Mouse (Mus musculus): ENCODE data around the gene Arl6. TPM values are rescaled to one million over a fixed set of nuclear protein-coding genes. Genes with fewer than 3 reads are reported as not detected.

Arl6 gene
- polyA plus RNA-seq, 1 experiment from 2014 or later: 34.8 TPM

DNA sequence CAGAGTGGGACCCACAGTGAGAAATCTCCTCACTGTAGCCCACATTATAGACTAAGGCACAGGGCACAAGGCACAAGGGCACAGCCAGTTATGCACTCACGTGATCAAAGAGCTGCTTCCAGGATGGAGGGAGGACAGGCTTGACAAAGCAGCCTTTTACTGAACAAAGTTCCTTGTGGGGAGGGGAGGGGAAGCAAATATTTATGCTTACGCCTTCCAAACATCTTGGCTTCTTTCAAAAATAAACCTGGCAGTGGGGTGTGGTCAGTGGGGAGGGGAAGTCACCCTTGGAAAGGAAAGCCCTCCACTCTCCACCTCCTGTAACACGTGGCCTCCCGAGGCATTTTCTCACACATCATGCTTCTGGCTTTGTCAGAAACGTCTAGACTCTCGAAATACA lies 52.9 kb downstream of the Arl6 start:
- ATAC-seq (ENCODE audit: insufficient number of reproducible peaks, low FRiP score, low TSS enrichment, low read depth): no peak
- Histone ChIP-seq H3K27me3 (no peaks in the 10 kb centered on the region), H3K9ac (no peak overlapping the region), H3K4me3 (replicated peaks) (no peak overlapping the region), H3K9me3 (replicated peaks) (no peaks in the 10 kb centered on the region), H3K4me1 (peaks cover 25% of the 10 kb centered on the region), H3K27ac (replicated peaks) (no peak overlapping the region), H3K36me3 (no peaks in the 10 kb centered on the region), H3K4me2 (replicated peaks) (no peak overlapping the region)
- WGBS: 33% methylated on average over 6 of the region's 6 CpGs

DNA sequence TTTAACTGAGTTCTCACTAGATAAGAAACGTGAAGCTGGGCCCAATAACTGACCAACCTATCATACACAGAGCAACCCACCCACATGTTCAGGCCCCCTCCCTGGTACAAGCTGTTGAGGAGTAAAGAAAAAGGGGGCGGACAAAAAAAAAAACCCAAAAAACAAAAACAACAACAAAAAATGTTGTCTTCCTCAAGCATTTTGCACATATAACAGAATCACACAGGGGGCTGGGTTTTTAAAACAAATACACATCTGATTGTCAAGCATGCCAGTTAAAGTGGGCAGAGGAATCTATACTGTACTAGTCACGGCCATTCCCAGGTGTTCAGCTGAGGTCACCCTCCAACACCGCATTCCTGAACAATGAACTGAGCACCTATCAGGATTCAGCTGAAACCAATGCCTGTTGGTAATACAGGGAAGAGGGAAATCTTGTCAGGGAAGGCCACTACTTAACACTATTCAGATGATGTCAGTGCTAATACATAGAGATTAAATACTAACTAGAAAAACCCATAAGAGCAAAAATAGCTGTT lies 53.4 kb downstream of the Arl6 start:
- Histone ChIP-seq H3K9me3 (replicated peaks) (no peaks in the 10 kb centered on the region), H3K4me1 (peaks cover 22% of the 10 kb centered on the region), H3K4me3 (replicated peaks) (no peak overlapping the region), H3K4me2 (replicated peaks) (no peak overlapping the region), H3K27ac (replicated peaks) (no peak overlapping the region), H3K9ac (no peak overlapping the region), H3K27me3 (no peaks in the 10 kb centered on the region), H3K36me3 (no peaks in the 10 kb centered on the region)
- 81% methylated on average over 4 of the region's 4 CpGs for WGBS
- no peak for ATAC-seq (ENCODE audit: insufficient number of reproducible peaks, low FRiP score, low TSS enrichment, low read depth)

DNA sequence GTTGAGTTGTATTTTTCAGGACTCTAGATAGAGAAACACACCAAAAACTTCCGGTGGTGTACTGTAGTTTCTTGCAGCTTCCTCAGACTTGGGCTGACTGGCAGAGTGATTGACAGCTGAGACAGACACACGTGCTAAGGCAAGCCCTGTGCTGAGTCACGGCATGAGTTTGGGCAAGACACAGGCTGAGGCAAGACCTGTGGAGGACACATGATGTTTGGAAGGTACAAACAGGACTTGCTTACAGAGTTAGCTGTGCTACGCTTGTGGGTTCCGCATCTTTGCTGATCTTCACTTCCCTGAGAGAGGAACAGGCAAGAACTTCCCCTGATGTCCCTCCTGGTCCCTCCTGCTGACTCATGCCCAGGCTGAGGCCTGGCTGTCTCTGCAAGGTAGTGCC lies 55.7 kb downstream of the Arl6 start:
- WGBS: 63% methylated on average over 5 of the region's 5 CpGs
- no peaks in the 10 kb centered on the region for H3K9me3 ChIP-seq (replicated peaks)
- H3K4me2 ChIP-seq (replicated peaks): no peak overlapping the region
- no peaks in the 10 kb centered on the region for H3K27me3 ChIP-seq
- no peak overlapping the region for H3K9ac ChIP-seq
- H3K4me3 ChIP-seq (replicated peaks): no peak overlapping the region
- no peaks in the 10 kb centered on the region for H3K36me3 ChIP-seq
- H3K27ac ChIP-seq (replicated peaks): no peak overlapping the region
- peaks cover 15% of the 10 kb centered on the region for H3K4me1 ChIP-seq
- ATAC-seq (ENCODE audit: insufficient number of reproducible peaks, low FRiP score, low TSS enrichment, low read depth): no peak

DNA sequence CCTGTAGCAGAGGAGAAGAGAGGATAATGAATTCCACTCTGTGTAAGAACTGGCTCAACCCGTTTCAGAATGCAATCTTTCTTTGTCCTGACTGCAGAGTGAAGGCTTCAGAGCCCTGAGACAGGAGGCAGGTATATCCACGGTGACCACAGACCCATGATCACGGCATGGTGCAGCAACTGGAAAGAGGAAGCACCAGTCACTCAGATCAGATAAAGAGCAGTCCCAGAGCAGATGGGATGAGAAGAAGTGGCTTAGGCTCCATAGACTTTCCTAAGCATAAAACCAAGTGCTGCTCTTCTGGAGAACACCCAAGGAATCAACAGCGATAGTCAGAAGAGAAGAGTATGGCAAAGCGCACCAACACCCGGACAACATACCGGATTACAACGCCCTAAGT lies 60.0 kb downstream of the Arl6 start:
- H3K9me3 ChIP-seq (replicated peaks): no peaks in the 10 kb centered on the region
- H3K4me1 ChIP-seq: peaks cover 3% of the 10 kb centered on the region; the same call in 1 of the 2 replicates
- WGBS: 77% methylated on average over 8 of the region's 8 CpGs
- H3K4me3 ChIP-seq (replicated peaks): no peak overlapping the region
- no peak for ATAC-seq (ENCODE audit: insufficient number of reproducible peaks, low FRiP score, low TSS enrichment, low read depth)
- H3K9ac ChIP-seq: no peak overlapping the region
- no peak overlapping the region for H3K4me2 ChIP-seq (replicated peaks)
- H3K27ac ChIP-seq (replicated peaks): no peak overlapping the region; the same call in 1 of the 2 replicates
- H3K27me3 ChIP-seq: no peaks in the 10 kb centered on the region
- H3K36me3 ChIP-seq: no peaks in the 10 kb centered on the region

DNA sequence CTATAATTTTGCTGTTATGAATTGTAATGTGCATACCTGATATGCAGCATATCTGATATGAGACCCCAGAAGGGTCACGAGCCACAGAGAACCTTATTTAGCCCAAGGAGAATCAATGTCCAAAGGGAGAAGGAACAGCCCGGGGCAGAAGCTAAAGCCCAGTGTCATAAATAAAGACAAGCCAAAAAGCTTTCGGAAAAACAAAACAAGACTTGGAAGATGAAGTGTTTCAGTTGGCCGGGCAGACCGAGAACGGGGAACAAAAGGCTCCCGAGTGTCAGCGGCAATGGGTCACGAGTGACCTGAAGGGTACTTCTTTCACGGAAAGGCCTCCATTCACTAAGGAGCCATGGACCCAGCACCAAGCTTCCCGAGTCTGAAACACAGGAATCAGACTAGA lies 65.2 kb downstream of the Arl6 start:
- H3K4me3 ChIP-seq (replicated peaks): no peak overlapping the region
- no peaks in the 10 kb centered on the region for H3K27me3 ChIP-seq
- no peak overlapping the region for H3K9ac ChIP-seq
- H3K36me3 ChIP-seq: no peaks in the 10 kb centered on the region
- ATAC-seq (ENCODE audit: insufficient number of reproducible peaks, low FRiP score, low TSS enrichment, low read depth): no peak
- no peak overlapping the region for H3K4me2 ChIP-seq (replicated peaks)
- peaks cover 19% of the 10 kb centered on the region for H3K4me1 ChIP-seq
- no peaks in the 10 kb centered on the region for H3K9me3 ChIP-seq (replicated peaks)
- 88% methylated on average over 11 of the region's 11 CpGs for WGBS
- no peak overlapping the region for H3K27ac ChIP-seq (replicated peaks)

DNA sequence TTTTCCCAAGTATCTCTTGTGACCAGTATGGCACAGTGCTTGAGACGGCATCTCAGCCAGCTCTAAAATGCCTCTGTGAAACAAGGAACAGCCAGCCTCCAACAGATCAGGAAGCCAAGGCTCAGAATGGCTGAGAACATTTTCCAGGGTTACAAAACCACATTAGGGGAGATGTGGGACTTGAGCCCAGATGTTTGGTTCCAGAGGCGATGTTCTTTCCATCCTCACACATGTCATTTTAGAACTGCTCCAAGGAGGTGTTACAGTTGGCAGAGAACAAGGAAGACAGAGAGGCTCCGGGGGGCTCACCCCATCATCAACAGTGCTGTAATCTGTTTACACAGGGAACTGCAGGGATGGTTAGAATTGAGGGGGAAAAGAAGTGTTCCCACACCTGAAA lies 66.5 kb downstream of the Arl6 start:
- peaks cover 30% of the 10 kb centered on the region for H3K4me1 ChIP-seq
- ATAC-seq (ENCODE audit: insufficient number of reproducible peaks, low FRiP score, low TSS enrichment, low read depth): no peak
- H3K4me2 ChIP-seq (replicated peaks): no peak overlapping the region
- peak overlapping the region; percentile 48; the same call in 1 of the 2 replicates for H3K27ac ChIP-seq (replicated peaks)
- 41% methylated on average over 3 of the region's 3 CpGs for WGBS
- H3K9me3 ChIP-seq (replicated peaks): no peaks in the 10 kb centered on the region
- no peak overlapping the region for H3K4me3 ChIP-seq (replicated peaks)
- H3K36me3 ChIP-seq: no peaks in the 10 kb centered on the region
- no peak overlapping the region for H3K9ac ChIP-seq
- no peaks in the 10 kb centered on the region for H3K27me3 ChIP-seq

DNA sequence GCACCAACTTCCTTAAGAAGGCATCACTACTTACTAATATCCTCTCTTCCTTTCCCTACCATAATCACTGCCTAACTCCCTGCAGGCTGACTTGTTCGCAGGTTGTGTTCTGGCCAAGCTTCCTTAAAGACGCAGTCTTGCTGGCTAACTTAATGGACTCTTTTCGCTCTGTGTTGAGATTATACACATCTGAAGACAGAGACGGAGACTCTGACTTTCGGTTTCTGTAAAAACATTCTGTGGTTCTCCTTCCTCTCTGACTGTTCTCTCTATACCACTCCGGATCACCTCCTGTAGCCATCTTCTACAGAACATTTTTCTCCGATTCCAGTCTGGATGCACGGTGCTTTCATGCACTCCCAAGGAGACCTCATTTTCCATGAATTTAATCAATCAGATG lies 68.4 kb downstream of the Arl6 start:
- no peak overlapping the region for H3K27ac ChIP-seq (replicated peaks)
- no peaks in the 10 kb centered on the region for H3K27me3 ChIP-seq
- WGBS: 92% methylated on average over 8 of the region's 8 CpGs
- H3K36me3 ChIP-seq: no peaks in the 10 kb centered on the region
- peaks cover 37% of the 10 kb centered on the region for H3K4me1 ChIP-seq
- no peak overlapping the region for H3K4me3 ChIP-seq (replicated peaks)
- no peak overlapping the region for H3K4me2 ChIP-seq (replicated peaks)
- H3K9ac ChIP-seq: no peak overlapping the region
- ATAC-seq (ENCODE audit: insufficient number of reproducible peaks, low FRiP score, low TSS enrichment, low read depth): no peak
- H3K9me3 ChIP-seq (replicated peaks): no peaks in the 10 kb centered on the region

DNA sequence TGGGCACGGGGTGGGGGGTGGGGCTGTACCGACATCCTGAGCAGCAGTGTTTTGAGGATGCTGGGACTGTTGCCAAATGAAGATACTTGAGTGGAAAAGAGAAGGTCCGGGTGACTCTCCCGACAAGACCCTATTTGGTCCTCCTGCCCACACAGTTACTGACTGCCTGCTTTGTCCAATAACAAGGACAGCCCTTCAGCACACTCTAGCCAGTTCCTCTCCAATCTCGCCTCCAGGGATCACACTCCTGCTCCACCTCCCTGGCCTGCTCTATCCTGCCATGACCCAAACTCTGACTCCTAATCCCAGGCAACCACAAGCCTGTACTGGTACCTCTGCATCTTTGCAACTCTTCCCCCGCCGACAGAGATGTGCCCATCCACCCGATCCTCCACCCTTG lies 69.4 kb downstream of the Arl6 start:
- no peak for ATAC-seq (ENCODE audit: insufficient number of reproducible peaks, low FRiP score, low TSS enrichment, low read depth)
- Histone ChIP-seq H3K9me3 (replicated peaks) (no peaks in the 10 kb centered on the region), H3K4me2 (replicated peaks) (no peak overlapping the region), H3K36me3 (0 out of 2 replicates have a peak, but pooled peaks cover 4% of the 10 kb centered on the region), H3K27me3 (no peaks in the 10 kb centered on the region), H3K4me3 (replicated peaks) (no peak overlapping the region), H3K4me1 (peaks cover 37% of the 10 kb centered on the region), H3K27ac (replicated peaks) (peak overlapping the region; percentile 17; the same call in 1 of the 2 replicates), H3K9ac (no peak overlapping the region)
- WGBS: 43% methylated on average over 8 of the region's 8 CpGs

DNA sequence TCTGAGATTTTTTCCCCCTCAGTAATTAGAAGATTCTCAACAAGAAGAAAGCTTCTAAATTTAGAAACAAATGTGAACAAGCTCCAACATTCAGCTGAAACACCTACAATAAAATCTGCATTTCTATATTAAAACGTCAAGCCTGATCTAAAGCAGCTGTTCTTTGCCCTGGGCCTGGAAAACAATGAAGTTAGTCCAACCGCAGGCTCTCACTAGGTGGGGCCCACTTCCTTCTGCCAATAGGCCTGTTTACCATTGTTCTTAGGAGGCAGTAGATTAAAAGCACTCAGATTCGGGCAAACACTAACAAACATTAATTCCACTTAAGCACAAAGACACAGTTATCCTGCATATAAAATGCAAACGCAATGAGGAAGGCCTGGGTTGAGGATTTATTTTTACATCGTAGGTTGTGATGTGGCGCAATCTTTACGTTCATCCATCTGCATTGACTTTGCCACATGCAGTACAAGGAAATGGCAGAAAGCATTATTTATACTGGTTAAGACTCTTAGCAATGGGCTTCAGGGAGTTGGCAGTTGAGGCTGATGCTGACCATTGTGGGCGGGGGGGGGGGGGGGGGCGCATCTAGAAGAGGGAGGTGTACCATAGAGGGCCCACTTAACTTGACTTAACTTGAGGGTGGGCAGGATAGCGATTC lies 71.3 kb downstream of the Arl6 start:
- Histone ChIP-seq H3K36me3 (peaks cover 7% of the 10 kb centered on the region; the same call in 1 of the 2 replicates), H3K27ac (replicated peaks) (peak overlapping the region; percentile 61), H3K4me2 (replicated peaks) (no peak overlapping the region), H3K4me3 (replicated peaks) (no peak overlapping the region), H3K4me1 (peaks cover 37% of the 10 kb centered on the region), H3K27me3 (no peaks in the 10 kb centered on the region), H3K9me3 (replicated peaks) (no peaks in the 10 kb centered on the region), H3K9ac (no peak overlapping the region)
- ATAC-seq (ENCODE audit: insufficient number of reproducible peaks, low FRiP score, low TSS enrichment, low read depth): peak; percentile 47; the same call in 1 of the 2 replicates
- 37% methylated on average over 10 of the region's 10 CpGs for WGBS

DNA sequence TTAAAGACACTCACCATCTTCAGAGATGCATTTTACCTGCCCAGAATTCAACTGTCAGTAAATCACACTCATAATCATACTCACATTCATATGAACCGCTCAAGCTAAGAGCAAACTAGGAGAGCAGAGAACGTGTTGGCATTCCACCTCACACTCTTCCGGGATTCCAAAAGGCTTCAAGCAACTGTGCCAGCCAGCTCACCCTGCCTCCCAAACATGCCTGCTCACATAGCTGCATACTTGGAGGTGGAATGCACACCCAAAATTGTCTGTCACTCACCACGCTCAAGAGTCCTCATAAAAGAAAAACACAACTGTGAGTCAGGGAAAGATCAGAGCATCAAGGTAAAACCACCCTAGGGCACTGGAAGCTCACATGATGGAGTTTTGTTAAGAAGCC lies 72.8 kb downstream of the Arl6 start:
- H3K36me3 ChIP-seq: peaks cover 7% of the 10 kb centered on the region; the same call in 1 of the 2 replicates
- H3K9ac ChIP-seq: no peak overlapping the region
- H3K9me3 ChIP-seq (replicated peaks): no peaks in the 10 kb centered on the region
- no peak overlapping the region for H3K4me2 ChIP-seq (replicated peaks)
- no peak for ATAC-seq (ENCODE audit: insufficient number of reproducible peaks, low FRiP score, low TSS enrichment, low read depth)
- H3K27ac ChIP-seq (replicated peaks): 0 out of 2 replicates have a peak overlapping the region, but pooled peaks have one; percentile 44
- H3K4me3 ChIP-seq (replicated peaks): no peak overlapping the region
- WGBS: 69% methylated on average over 4 of the region's 4 CpGs
- H3K4me1 ChIP-seq: peaks cover 29% of the 10 kb centered on the region
- no peaks in the 10 kb centered on the region for H3K27me3 ChIP-seq

DNA sequence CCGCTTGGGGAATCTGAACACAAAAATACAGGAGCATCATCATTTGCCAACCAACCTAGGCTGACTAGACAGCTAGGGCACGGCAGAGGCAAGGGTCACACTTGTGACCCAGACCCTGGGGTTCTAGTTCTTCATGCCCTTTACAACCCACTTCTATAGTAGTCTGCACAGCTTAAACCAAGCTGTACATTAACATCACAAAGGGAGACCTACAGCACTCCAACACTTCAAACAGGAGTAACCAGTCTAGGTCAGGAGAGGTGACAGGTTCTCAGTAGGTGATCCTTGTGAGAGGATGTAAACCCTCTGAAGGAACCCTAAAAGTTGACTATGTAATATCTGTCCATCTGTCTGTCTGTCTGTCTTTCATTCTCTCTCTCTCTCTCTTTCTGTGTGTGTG lies 73.6 kb downstream of the Arl6 start:
- H3K4me2 ChIP-seq (replicated peaks): no peak overlapping the region
- WGBS: 86% methylated on average over 2 of the region's 2 CpGs
- H3K4me3 ChIP-seq (replicated peaks): no peak overlapping the region
- no peak overlapping the region for H3K9ac ChIP-seq
- H3K27me3 ChIP-seq: no peaks in the 10 kb centered on the region
- no peak for ATAC-seq (ENCODE audit: insufficient number of reproducible peaks, low FRiP score, low TSS enrichment, low read depth)
- H3K9me3 ChIP-seq (replicated peaks): no peaks in the 10 kb centered on the region
- no peak overlapping the region for H3K27ac ChIP-seq (replicated peaks)
- peaks cover 29% of the 10 kb centered on the region for H3K4me1 ChIP-seq
- H3K36me3 ChIP-seq: peaks cover 7% of the 10 kb centered on the region; the same call in 1 of the 2 replicates

DNA sequence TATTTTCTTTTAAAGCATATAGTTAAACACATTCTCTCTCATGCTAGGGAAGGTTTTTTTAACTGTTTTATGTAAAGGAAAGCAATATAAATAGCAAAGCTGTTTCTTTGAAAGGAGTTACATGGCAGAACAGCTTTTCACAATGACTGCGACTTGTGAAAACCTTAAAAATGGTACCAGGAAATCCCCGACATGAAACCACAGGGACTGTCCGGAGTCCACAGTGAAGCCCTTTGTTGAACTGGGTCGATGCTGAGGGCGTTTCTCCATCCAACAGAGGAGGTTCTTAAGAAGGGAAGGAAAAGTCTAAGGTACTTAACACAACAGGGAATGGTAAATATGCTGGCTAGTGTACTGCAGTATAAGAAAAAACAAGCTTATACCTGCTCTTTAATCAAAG lies 75.2 kb downstream of the Arl6 start:
- no peak overlapping the region for H3K9ac ChIP-seq
- no peak for ATAC-seq (ENCODE audit: insufficient number of reproducible peaks, low FRiP score, low TSS enrichment, low read depth)
- no peaks in the 10 kb centered on the region for H3K9me3 ChIP-seq (replicated peaks)
- WGBS: 67% methylated on average over 5 of the region's 5 CpGs
- H3K27me3 ChIP-seq: no peaks in the 10 kb centered on the region
- no peak overlapping the region for H3K4me3 ChIP-seq (replicated peaks)
- peaks cover 19% of the 10 kb centered on the region for H3K4me1 ChIP-seq
- H3K27ac ChIP-seq (replicated peaks): no peak overlapping the region
- H3K36me3 ChIP-seq: peaks cover 15% of the 10 kb centered on the region; the same call in 1 of the 2 replicates
- H3K4me2 ChIP-seq (replicated peaks): no peak overlapping the region

Data from embryonic facial prominence, embryonic 15.5 days (tissue).